Mouse (Mus musculus) spleen, adult 2 months (tissue): ENCODE data around the gene Aldh1a1. TPM values are rescaled to one million over a fixed set of nuclear protein-coding genes. Genes with fewer than 3 reads are reported as not detected.
"Not testable (repeated sequence)": the region's sequence is repeated elsewhere in the genome, so short reads cannot be mapped to it uniquely, and the experiment has no call there.

Source experiments
- DNase-seq, 2 experiments: peaks; one replicate each; pipeline versions ENCODE4 v3.0.0 to v3.0.0-alpha.2; 2012 to 2021; ENCODE audit warnings: low spot score in 2 of 2, low read depth in 1 of 2
- H3K27ac ChIP-seq: fragments of 200-500 bp; 2 replicates; pipeline ENCODE4 v1.5.1; 2012; ENCODE audit warnings: low read length, inconsistent platforms; ENCODE audit not compliant: insufficient read depth
- H3K27me3 ChIP-seq: fragments of 200-500 bp; 2 replicates; pipeline ENCODE4 v1.6.1; 2012; ENCODE audit warnings: mild to moderate bottlenecking, moderate library complexity, low read length, inconsistent platforms; ENCODE audit not compliant: control insufficient read depth, insufficient read depth
- H3K36me3 ChIP-seq: fragments of 200-500 bp; 2 replicates; pipeline ENCODE4 v1.6.1; 2012; ENCODE audit warnings: mild to moderate bottlenecking, low read length, inconsistent platforms; ENCODE audit not compliant: control insufficient read depth, insufficient read depth
- H3K4me1 ChIP-seq: fragments of 200-500 bp; 2 replicates; pipeline ENCODE4 v1.6.1; 2011; ENCODE audit warnings: inconsistent platforms; ENCODE audit not compliant: control insufficient read depth, insufficient read depth, insufficient read length
- H3K4me3 ChIP-seq: fragments of 200-500 bp; 2 replicates; pipeline ENCODE4 v1.5.1; 2011; ENCODE audit warnings: mild to moderate bottlenecking, inconsistent platforms; ENCODE audit not compliant: insufficient read depth, insufficient read length; ENCODE audit errors: extremely low read depth
- CTCF ChIP-seq: fragments of 200-500 bp; IDR thresholded peaks from 2 replicates; pipeline ENCODE4 v1.5.1; 2011; ENCODE audit warnings: mild to moderate bottlenecking, inconsistent platforms; ENCODE audit not compliant: insufficient read depth, insufficient read length, insufficient replicate concordance; ENCODE audit errors: extremely low read depth
- POLR2A ChIP-seq: fragments of 200-500 bp; IDR thresholded peaks from 2 replicates; pipeline ENCODE4 v1.6.1; 2011; ENCODE audit warnings: low read depth, low read length, inconsistent platforms
- WGBS: fragments of 180-500 bp; shearing (Covaris S2); methylation state at CpG from one replicate; pipeline ENCODE4 v1.1.7; 2018; 5-methylcytosine and 5-hydroxymethylcytosine counted together
- polyA plus RNA-seq: library from polyadenylated mRNA; depleted of rRNA; stranded (reverse); fragments of >200 nt; gene quantifications from 2 replicates; pipeline ENCODE4 v1.2.3, GENCODE M21; 2012

The Aldh1a1 gene
- polyA plus RNA-seq, 1 experiment, result 4.9 TPM

DNA sequence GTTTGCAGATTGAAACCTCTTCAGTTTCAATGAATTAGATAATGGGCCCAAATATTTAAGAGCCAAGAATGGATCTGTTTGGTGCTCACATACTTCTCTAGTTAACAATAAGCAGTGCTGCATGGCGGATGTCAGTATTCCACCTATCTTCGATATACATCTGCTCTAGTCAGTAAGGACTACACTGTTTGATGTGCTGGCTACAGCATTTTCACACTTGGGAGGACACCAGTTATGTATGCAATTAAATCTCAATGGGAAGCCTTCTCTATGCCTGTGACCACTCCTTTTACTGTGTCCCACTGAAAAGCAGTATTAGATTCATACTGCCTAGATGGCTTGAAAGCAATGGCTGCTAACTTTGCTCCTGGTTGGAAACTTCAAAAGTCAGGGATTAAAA lies 111.4 kb downstream of the Aldh1a1 start:
- 88% methylated on average over 2 of the region's 2 CpGs for WGBS
- no peak overlapping the region for H3K4me3 ChIP-seq
- no peak for TF ChIP-seq CTCF
- no peak for TF ChIP-seq POLR2A
- DNase-seq, result no peak
- H3K4me1 ChIP-seq, result no peaks in the 10 kb centered on the region
- H3K27me3 ChIP-seq, result no peaks in the 10 kb centered on the region
- H3K36me3 ChIP-seq, result no peaks in the 10 kb centered on the region
- no peak overlapping the region for H3K27ac ChIP-seq

DNA sequence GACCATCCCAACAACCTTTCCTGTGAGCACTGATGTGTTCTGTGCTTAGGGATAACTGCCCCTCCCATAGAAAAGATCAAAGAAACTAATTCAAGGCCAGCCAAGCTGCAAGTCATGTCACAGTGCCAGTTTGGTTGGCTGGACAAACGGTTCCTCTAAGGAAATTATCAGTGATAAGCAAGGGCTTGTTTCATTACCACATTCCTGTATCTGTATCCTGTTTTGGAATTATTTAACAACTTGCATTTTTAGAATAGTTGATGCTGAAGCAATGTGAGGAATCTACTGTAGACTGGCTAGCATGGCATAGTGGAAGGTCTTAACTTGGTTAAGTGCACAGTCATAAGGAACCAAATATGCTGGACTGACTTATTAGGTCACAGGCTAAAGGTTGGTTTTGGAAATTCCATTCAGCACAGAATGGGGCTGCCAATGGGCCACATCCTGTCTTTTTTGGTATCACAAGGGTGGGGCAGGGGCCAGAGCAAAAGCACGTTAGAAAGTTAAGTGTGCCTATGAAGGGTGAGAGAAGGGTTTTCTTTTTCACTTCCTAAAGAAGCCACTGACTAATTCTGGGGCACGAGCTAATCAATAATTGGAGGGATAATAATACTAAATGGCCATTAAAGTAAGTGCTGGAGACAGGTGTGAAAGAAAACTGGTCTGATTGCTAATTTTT lies 121.9 kb downstream of the Aldh1a1 start:
- DNase-seq, result no peak
- Histone ChIP-seq H3K36me3 (no peaks in the 10 kb centered on the region), H3K4me3 (no peak overlapping the region), H3K4me1 (no peaks in the 10 kb centered on the region), H3K27me3 (no peaks in the 10 kb centered on the region), H3K27ac (no peak overlapping the region)
- 54% methylated on average over 3 of the region's 3 CpGs for WGBS
- TF ChIP-seq POLR2A (no peak), CTCF (no peak)

DNA sequence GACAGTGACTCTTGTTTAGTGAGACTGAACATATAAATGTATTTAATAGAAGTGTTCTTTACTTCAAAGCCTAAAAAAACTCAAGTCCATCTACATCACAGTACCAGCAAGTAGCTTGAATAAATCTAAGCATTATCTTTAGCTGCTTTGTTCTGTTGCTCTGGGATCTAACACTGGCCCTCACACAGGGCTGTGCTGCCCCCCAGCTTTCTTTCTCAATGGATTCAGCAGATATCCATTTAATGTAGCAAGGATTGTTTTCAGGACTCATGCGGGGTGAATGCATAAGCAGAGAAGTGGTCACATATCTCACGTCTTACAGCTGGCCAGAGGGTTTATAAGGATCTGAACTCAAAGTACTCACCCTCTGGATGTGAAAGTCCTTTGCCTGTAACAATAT lies 129.9 kb downstream of the Aldh1a1 start:
- Histone ChIP-seq H3K4me3 (no peak overlapping the region), H3K27ac (no peak overlapping the region), H3K36me3 (no peaks in the 10 kb centered on the region), H3K4me1 (no peaks in the 10 kb centered on the region), H3K27me3 (no peaks in the 10 kb centered on the region)
- WGBS, result 82% methylated on average over 2 of the region's 2 CpGs
- no peak for DNase-seq
- TF ChIP-seq CTCF (no peak), POLR2A (no peak)

DNA sequence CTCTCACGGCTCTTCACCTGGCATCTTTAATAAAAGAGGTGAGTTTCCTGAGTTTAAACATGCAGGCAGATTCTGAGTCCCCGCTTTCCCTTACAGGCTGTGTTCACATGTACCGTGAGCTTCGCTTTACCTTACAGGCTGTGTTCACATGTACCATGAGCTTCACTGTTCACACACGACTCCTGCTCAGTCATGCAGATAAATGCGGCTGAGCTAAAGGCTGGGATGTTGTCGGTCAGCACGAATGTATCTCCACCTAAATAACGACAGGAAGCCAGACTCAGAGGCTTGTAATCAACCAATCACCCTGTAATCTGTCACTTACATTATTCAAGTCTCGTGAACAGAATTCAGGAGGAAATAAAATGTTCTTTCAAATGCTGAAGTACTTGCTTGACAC lies 130.9 kb downstream of the Aldh1a1 start:
- 82% methylated on average over 10 of the region's 10 CpGs for whole genome bisulfite sequencing
- H3K36me3 ChIP-seq, result no peaks in the 10 kb centered on the region

DNA sequence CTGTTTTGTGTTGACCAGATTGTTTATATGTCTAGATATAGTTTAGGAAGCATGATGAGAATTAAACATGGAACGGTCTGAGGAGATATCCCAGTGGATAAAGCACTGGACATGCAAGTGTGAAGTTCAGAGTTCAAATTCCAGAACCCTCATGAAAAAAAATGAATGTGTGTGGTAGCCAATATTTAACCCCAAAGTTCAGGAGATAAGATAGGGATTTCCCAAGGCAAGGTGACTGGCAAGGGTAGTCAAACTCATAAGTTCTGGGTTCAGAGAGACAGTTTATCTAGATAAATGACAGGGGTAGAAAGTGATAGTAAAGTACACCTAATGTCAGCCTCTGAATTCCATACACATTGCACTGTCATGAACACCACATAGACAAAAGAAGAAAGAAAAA lies 138.5 kb downstream of the Aldh1a1 start:
- no peaks in the 10 kb centered on the region for H3K36me3 ChIP-seq
- no peak for DNase-seq
- H3K4me3 ChIP-seq, result no peak overlapping the region
- no peaks in the 10 kb centered on the region for H3K27me3 ChIP-seq
- TF ChIP-seq POLR2A, result no peak
- TF ChIP-seq CTCF, result no peak
- WGBS, result 89% methylated on average over 1 of the region's 1 CpGs
- no peak overlapping the region for H3K27ac ChIP-seq
- H3K4me1 ChIP-seq, result no peaks in the 10 kb centered on the region

More for the DNA sequence above, 130.9 kb downstream of the Aldh1a1 start:
- no peaks in the 10 kb centered on the region for H3K4me1 ChIP-seq
- DNase-seq, result no peak
- H3K4me3 ChIP-seq, result no peak overlapping the region
- H3K27me3 ChIP-seq, result no peaks in the 10 kb centered on the region
- no peak overlapping the region for H3K27ac ChIP-seq
- TF ChIP-seq CTCF (no peak), POLR2A (no peak)

DNA sequence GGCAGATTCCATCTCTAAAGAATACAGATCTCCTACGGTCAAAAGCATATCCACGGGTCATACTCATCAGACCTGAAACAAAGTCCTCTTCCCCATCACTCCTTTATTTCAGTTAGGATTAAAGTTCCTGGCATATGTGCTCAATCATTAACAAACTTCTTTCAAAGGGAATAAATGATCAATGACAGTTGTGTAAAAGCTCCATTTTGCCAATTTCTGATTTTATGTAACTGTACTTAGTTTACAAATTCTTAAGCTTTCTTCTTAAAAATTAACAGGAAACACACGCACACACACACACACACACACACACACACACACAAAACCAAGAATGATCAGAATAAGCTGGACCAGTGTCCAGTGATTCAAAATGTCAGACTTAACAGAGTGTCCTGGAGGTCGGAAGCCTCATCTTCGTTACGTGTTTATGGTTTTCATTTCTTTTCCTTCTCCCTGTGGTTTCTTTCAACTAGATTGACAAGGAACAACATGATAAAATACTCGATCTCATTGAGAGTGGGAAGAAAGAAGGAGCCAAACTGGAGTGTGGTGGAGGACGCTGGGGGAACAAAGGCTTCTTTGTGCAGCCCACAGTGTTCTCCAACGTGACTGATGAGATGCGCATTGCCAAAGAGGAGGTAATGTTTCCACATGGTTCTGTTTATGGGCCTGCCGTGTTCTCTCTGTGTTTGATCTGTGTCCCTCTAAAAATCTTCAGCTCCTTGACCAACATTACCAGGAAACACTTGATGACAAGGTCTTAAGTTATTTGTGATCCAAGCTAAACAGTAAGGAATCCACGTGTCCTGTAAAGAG lies 141.6 kb downstream of the Aldh1a1 start:
- Histone ChIP-seq H3K4me1 (no peaks in the 10 kb centered on the region), H3K4me3 (no peak overlapping the region), H3K27me3 (no peaks in the 10 kb centered on the region), H3K27ac (no peak overlapping the region), H3K36me3 (no peaks in the 10 kb centered on the region)
- 85% methylated on average over 12 of the region's 12 CpGs for WGBS
- no peak for TF ChIP-seq POLR2A
- no peak for TF ChIP-seq CTCF
- DNase-seq, result no peak

DNA sequence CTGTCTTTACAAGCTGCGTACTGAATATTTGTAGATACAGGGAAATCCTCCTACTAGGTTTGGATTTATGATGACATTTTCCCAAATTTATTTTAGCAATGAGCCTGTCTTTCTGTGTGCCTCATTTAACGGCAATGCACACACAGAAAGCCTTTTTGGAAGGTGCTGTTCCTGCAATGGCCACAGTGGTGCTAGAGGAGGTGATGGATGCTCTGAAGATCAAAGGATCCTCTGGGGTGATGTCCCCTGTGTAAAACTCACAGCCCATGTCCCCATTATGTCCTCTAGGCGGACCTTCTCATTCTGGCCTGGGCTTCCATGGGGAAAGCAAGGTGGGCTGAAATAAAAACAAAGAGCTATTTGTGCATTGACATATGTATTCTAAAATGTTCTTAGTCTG lies 151.8 kb downstream of the Aldh1a1 start:
- Histone ChIP-seq H3K4me1 (no peaks in the 10 kb centered on the region), H3K27ac (no peak overlapping the region), H3K4me3 (no peak overlapping the region), H3K27me3 (no peaks in the 10 kb centered on the region), H3K36me3 (no peaks in the 10 kb centered on the region)
- DNase-seq, result no peak
- TF ChIP-seq POLR2A (no peak), CTCF (no peak)
- WGBS, result 75% methylated on average over 3 of the region's 3 CpGs

DNA sequence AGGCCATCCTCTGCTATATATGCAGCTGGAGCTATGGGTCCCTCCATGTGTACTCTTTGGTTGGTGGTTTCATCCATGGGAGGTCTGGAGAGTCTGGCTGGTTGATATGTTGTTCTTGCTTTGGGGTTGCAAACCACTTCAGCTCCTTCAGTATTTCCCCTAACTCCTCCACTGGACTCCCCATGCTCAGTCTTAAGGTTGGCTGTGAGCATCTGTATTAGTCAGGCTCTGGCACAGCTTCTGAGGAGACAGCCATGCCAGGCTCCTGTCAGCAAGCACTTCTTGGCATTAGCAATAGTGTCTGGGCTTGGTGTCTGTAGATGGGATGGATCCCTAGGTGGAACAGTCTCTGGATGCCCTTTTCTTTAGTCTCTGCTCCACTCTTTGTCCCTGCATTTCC lies 155.0 kb downstream of the Aldh1a1 start:
- not testable (repeated sequence) for DNase-seq, H3K4me1 ChIP-seq, H3K27ac ChIP-seq, H3K27me3 ChIP-seq, H3K36me3 ChIP-seq, H3K4me3 ChIP-seq
